Mouse (Mus musculus): Measurements from ENCODE around the gene Celf5.

The Celf5 gene

GRCm38 (mm10) chr10:81497401-81498270, 15.1 kb upstream of the Celf5 start:
- no peak for DNase-seq (ENCODE audit: low read depth, low spot score)

GRCm38 (mm10) chr10:81496969-81497368, 14.5 kb upstream of the Celf5 start:
- no peak for DNase-seq (ENCODE audit: low read depth, low spot score)

- DNase-seq (ENCODE audit: low read depth, low spot score): peak; percentile 98
Observed at GRCm38 (mm10) chr10:81496264-81496901, 13.9 kb upstream of the Celf5 start, which contains the start of gene Ncln. Gene Ncln, minus strand, starts transcription at chr10:81496392.

DNA sequence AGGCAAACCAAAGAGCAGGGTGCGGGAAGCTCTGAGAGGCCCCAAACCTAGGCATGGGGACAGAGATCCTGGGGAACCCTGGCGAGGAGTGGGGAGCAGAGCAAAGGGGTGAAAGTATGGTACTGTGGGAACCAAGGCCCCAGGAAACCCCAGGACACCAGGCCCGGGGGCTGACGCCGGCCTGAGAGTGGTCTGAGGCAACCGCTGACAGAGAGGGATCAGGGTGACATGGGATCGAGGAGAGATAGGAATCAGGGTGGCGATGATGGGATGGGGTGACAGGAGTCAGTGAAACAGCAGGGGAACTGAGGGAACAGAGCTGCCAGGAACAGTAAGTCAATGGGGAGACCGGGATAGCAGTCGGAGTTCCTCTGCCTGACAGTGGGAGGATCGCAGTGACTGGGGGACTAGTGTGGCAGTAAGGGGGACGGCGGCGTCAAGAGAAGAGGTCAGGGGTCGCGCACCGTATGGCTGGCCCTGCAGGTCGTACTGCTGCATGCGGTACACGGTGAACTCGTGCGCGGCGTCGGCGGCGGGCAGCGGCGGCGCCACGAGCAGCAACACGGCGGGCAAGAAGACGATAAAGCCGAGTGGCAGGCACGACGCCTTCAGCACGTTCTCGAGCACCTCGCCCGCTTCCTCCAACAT, 13.2 kb upstream of the Celf5 start:
- DNase-seq (ENCODE audit: low read depth, low spot score): peak; percentile 32

GRCm38 (mm10) chr10:81495151-81495550, 12.6 kb upstream of the Celf5 start:
- DNase-seq (ENCODE audit: low read depth, low spot score): no peak

DNA sequence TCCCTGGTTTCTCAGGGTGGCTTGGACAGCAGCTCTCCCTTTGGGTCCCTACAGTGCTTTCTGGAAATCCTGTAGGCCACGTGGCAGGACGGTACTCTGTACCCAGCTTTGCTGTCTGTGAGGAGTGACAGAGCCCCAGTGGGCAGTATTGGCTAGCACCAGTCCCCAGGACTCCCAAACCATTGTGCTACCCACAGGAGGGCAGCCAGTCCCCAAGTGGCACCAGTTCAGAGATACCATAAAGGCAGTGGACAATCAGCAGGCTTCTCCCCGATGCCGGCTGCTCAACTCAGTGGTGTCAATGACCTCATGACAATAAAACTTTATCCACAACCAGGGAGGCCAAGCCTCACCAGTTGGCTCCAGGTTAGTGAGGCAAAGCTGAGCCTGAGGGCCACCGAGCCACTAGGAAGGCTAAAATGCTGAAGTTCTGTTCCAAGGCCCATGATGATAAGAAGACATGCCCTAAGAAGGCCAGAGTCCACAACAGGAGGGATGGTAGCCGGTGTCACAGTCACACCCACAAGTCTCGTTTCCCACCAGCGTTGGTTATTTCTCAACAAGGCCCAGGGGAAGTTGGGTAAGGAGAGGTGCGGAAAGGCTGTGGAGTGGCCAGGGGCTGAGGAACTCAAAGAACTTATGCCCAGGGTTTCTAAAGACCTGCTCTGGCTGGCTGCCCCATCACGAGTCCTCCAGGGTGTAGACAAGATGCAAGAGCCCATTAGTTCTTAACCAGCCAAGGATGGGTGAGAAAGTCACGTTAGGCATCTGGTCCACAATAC, 11.9 kb upstream of the Celf5 start:
- no peak for DNase-seq (ENCODE audit: low read depth, low spot score)

- DNase-seq (ENCODE audit: low read depth, low spot score): no peak
Observed at GRCm38 (mm10) chr10:81493601-81494220, 11.2 kb upstream of the Celf5 start.

DNA sequence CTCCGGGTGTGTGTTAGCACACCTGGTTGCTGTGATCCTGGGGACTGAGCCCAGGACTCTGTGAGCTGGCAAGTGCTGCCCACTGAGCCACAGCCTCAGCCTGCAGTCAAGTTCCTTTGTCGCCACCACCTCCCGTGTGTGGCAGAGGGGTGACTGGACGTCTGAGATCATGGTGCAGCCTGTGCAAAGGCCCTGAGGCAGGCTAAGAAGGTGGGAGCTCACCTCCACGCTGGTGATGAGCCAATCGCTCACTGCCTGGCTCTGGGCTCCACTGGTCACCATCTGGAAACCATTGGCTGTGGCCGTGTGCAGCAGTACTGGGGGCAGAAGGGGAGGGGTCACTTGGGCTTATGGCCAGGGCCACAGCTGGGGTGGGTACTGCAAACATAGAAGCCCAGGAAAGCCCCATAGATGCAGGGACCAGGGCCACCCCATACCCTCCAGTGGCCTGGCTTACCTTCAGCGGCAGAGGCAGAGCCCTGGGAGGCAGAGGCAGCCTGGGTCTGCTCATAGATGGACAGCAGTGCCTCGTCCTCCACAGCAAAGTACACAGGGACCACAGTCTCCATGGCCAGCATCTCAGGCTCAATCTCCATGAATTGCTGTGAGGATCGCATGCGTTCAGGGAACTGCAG, 10.2 kb upstream of the Celf5 start:
- DNase-seq (ENCODE audit: low read depth, low spot score): no peak

DNA sequence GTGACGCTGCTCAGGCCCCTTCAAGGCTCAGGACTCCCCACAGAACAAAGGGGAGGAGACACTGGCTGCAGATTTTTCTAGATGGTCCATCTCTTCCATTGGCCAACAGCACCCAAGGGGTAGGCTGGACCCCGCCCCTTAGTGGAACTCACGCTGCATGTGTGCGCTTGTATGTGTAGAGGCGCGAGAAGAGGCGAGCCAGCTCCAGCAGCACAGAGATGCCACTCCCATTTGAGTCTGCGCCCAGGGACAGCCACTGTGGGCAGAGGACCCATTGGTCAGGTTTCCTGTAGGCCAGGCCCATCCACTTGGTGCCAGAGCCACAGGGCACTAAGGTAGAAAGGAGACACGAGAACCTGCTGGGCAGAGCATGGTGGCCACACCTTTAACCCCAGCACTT, 8.5 kb upstream of the Celf5 start:
- no peak for DNase-seq (ENCODE audit: low read depth, low spot score)

DNA sequence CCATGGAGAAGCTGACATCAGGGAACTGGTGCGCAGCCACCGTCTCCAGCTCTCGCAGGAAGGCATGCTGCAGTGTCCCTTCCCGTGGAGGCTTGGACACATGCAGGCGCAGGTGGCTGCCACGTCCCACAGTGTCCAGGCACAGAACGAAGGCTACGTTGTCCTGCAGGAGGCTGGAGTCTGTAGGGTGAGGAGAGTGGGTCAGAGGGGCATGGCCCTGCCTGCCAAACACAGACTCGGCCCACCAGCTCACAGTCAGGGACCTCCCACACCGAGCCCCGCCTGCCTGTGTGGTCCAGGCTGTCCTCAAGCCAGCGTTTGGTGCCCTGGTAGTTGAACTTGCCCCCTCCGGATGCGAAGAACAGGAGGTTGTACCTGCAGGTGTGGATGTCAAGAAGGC, 7.4 kb upstream of the Celf5 start:
- no peak for DNase-seq (ENCODE audit: low read depth, low spot score)

DNA sequence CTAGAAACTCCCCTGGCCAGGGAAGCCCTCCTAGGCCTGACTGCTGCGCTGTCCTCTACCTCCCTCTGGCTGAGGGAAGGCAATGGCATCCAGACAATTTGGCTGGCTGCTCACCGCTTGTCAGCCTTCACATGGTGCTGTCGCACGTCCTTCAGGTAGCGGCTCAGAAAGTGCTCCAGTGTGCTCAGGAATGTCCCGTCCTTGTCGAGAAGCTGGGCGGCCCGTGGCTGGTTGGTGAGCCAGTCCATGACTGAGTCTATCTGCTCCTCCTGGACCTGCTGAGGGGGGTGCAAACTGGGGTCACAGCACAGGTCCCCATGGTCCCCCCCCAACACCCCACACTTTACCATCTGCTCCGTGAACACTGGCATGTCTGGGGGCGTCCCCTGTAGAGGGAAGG, 5.6 kb upstream of the Celf5 start:
- no peak for DNase-seq (ENCODE audit: low read depth, low spot score)

DNA sequence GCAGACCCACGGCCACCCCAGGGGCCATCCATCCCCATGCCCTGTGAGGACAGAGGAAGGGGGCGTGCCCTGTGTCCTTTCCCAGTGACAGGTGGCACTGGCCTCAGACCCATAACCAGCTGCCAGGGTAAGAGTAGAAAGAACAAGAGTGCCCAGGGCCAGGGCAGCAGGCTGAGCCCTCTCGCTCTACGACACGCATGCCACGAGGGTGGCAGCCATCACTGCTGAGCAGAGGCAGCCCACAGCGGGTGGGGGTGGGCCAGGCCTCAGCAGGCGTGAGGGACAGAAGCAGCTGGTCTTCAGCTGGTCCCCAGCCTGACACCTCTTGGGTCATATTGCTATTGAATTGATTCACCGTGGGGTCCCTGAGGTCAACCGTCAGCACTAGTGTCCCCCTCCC, 4.0 kb upstream of the Celf5 start:
- no peak for DNase-seq (ENCODE audit: low read depth, low spot score)

GRCm38 (mm10) chr10:81485479-81486018, 3.0 kb upstream of the Celf5 start:
- no peak for DNase-seq (ENCODE audit: low read depth, low spot score)

- DNase-seq (ENCODE audit: low read depth, low spot score): no peak
Observed at GRCm38 (mm10) chr10:81485060-81485449, 2.5 kb upstream of the Celf5 start.

DNA sequence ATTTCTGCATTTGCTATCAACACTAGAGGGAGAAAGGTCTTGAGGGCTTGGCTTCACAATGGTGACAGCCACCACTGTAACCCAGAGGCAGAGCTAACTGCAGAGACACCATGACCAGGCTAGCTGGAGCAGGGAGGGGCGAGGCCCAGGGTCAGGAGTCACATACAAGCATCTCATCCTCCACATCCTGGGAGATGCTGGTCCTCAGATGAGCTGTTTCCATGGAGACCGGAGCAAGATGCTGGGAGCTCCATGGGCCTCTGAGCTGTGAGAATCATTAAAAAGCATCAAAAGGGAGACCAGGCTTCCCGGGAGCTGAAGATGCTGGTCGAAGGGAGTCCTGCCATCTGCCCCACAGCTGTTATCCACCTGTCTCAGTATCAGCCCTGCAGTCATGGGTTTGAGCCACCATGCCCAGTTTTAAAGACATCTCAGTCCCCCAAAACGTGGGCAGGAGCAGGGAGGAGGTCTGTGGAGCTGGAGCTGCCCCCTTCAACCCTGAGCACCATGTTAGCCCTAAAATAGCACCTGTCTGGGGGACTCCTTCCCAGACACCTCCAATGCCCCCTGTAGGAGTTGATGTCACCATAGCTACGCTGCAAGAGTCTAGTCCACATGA, 2.0 kb upstream of the Celf5 start:
- peak; percentile 39 for DNase-seq (ENCODE audit: low read depth, low spot score)

GRCm38 (mm10) chr10:81483983-81484382, 1.5 kb upstream of the Celf5 start:
- DNase-seq (ENCODE audit: low read depth, low spot score): peak; percentile 77

GRCm38 (mm10) chr10:81481605-81482532, 640 bp downstream of the Celf5 start:
- DNase-seq (ENCODE audit: low read depth, low spot score): no peak

DNA sequence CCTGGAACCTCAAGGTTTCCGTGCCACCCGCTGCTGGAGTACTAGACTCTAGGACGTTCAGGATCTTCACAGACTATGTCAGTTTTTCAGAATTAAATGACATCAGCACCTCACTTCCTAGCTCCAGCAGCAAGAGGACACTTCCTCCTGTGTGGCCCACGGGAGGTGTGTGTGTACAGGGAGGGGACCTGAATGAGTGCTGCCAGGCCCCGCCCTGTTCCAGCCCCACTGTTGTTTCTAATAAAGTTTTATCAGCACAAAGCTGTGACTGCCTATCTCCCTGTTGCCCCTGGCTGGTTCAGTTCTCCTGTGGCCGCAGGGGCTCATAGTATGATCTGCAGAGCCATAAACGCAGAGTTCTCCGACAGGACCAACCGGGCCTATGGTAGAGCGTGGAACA, 8.0 kb downstream of the Celf5 start:
- no peak for DNase-seq (ENCODE audit: low read depth, low spot score)

GRCm38 (mm10) chr10:81473003-81473451, 9.5 kb downstream of the Celf5 start:
- DNase-seq (ENCODE audit: low read depth, low spot score): peak; percentile 76

Data from mesoderm, embryonic 11.5 days (tissue).